Mouse (Mus musculus) CD4-positive helper T cell, adult 2 months (primary cell): ENCODE data around the gene Iqsec1.

Experiments used
- DNase-seq: peaks from one replicate; pipeline ENCODE4 v3.0.0-alpha.2; 2012; ENCODE audit warnings: low read depth, missing footprints, low spot score

Iqsec1 gene

GRCm38 (mm10) chr6:90988648-90989317 is at the start of gene Iqsec1:
Gene Iqsec1 (minus strand): TSS chr6:90988685.
- DNase-seq: peak; percentile 75

- no peak for DNase-seq
Observed at GRCm38 (mm10) chr6:91028256-91028655, 39.8 kb upstream of the Iqsec1 start.

GRCm38 (mm10) chr6:91020810-91021209 is 32.3 kb upstream of the Iqsec1 start:
- DNase-seq: no peak

GRCm38 (mm10) chr6:91016600-91017230 is 28.2 kb upstream of the Iqsec1 start:
- DNase-seq: no peak

- no peak for DNase-seq
Observed at GRCm38 (mm10) chr6:91014198-91014958, 25.9 kb upstream of the Iqsec1 start.

- no peak for DNase-seq
Observed at GRCm38 (mm10) chr6:91012458-91012857, 24.0 kb upstream of the Iqsec1 start.

GRCm38 (mm10) chr6:91011568-91011967 is 23.1 kb upstream of the Iqsec1 start:
- no peak for DNase-seq

GRCm38 (mm10) chr6:91008284-91008830 is 19.9 kb upstream of the Iqsec1 start:
- DNase-seq: no peak

- no peak for DNase-seq
Observed at GRCm38 (mm10) chr6:91007207-91007606, 18.7 kb upstream of the Iqsec1 start.

GRCm38 (mm10) chr6:91004157-91004556 is 15.7 kb upstream of the Iqsec1 start:
- no peak for DNase-seq

GRCm38 (mm10) chr6:91003310-91003995 is 15.0 kb upstream of the Iqsec1 start:
- no peak for DNase-seq

GRCm38 (mm10) chr6:91001566-91001965 is 13.1 kb upstream of the Iqsec1 start:
- no peak for DNase-seq

- no peak for DNase-seq
Observed at GRCm38 (mm10) chr6:91000819-91001525, 12.5 kb upstream of the Iqsec1 start.

- DNase-seq: no peak
Observed at GRCm38 (mm10) chr6:90999176-90999575, 10.7 kb upstream of the Iqsec1 start.

- DNase-seq: no peak
Observed at GRCm38 (mm10) chr6:90997025-90997424, 8.5 kb upstream of the Iqsec1 start.

GRCm38 (mm10) chr6:90996181-90996580 is 7.7 kb upstream of the Iqsec1 start:
- DNase-seq: no peak

- no peak for DNase-seq
Observed at GRCm38 (mm10) chr6:90988299-90988625, 223 bp downstream of the Iqsec1 start.

GRCm38 (mm10) chr6:90987561-90988298 is 755 bp downstream of the Iqsec1 start:
- DNase-seq: peak; percentile 21

- no peak for DNase-seq
Observed at GRCm38 (mm10) chr6:90984101-90984500, 4.4 kb downstream of the Iqsec1 start.

- no peak for DNase-seq
Observed at GRCm38 (mm10) chr6:90974279-90974678, 14.2 kb downstream of the Iqsec1 start.
